Mouse (Mus musculus) layer of hippocampus, adult 2 months (tissue): ENCODE results near the gene Cux2. TPM values are rescaled to one million over a fixed set of nuclear protein-coding genes. Genes with fewer than 3 reads are reported as not detected.
A peak's percentile ranks its signal among the peaks of the same experiment; 100 is the strongest.

Experiments used
- DNase-seq, 2 experiments: peaks; one replicate each; pipeline ENCODE4 v3.0.0; 2022; ENCODE audit warnings: low spot score in 2 of 2
- H3K27ac ChIP-seq: fragments of 200-600 bp; 2 replicates; pipeline ENCODE4 v1.8.1; 2022
- H3K4me3 ChIP-seq: fragments of 200-600 bp; 2 replicates; pipeline ENCODE4 v1.8.1; 2022; ENCODE audit warnings: mild to moderate bottlenecking
- CTCF ChIP-seq: fragments of 200-600 bp; conservative IDR thresholded peaks from 2 replicates; pipeline ENCODE4 v1.8.1; 2022; ENCODE audit warnings: antibody characterized with exemption, mild to moderate bottlenecking, moderate library complexity
- total RNA-seq, 2 experiments: library from RNA; stranded (reverse); gene quantifications; 2 replicates each; pipeline ENCODE4 v1.2.3; 2021

Cux2 gene
- total RNA-seq, 2 experiments from 2014 or later, result 30.0 to 30.9 TPM

- no peak overlapping the region for H3K27ac ChIP-seq
- no peak overlapping the region for H3K4me3 ChIP-seq
- no peak for DNase-seq
- no peak for TF ChIP-seq CTCF
These were observed 144.2 kb downstream of the Cux2 start for GRCm38 (mm10) chr5:121905671-121906070.

- no peak overlapping the region for H3K27ac ChIP-seq
- no peak for TF ChIP-seq CTCF
- no peak overlapping the region for H3K4me3 ChIP-seq
- DNase-seq, result no peak
These were observed 145.1 kb downstream of the Cux2 start for GRCm38 (mm10) chr5:121904799-121905198.

- TF ChIP-seq CTCF, result no peak
- no peak for DNase-seq
- H3K27ac ChIP-seq, result no peak overlapping the region
- H3K4me3 ChIP-seq, result no peak overlapping the region
These were observed 146.8 kb downstream of the Cux2 start for GRCm38 (mm10) chr5:121902809-121903745.

GRCm38 (mm10) chr5:121895117-121895756 lies 154.7 kb downstream of the Cux2 start:
- DNase-seq, result no peak
- Histone ChIP-seq H3K4me3 (0 out of 2 replicates have a peak overlapping the region, but pooled peaks have one; percentile 18), H3K27ac (no peak overlapping the region)
- TF ChIP-seq CTCF, result no peak

GRCm38 (mm10) chr5:121894647-121895046 lies 155.3 kb downstream of the Cux2 start:
- DNase-seq, result no peak
- no peak overlapping the region for H3K4me3 ChIP-seq
- no peak overlapping the region for H3K27ac ChIP-seq
- TF ChIP-seq CTCF, result no peak

GRCm38 (mm10) chr5:121893581-121893980 lies 156.3 kb downstream of the Cux2 start:
- peak in 1 of 2 experiments; percentile 33 for DNase-seq
- peak; percentile 78 for TF ChIP-seq CTCF
- no peak overlapping the region for H3K4me3 ChIP-seq
- H3K27ac ChIP-seq, result no peak overlapping the region

GRCm38 (mm10) chr5:121892281-121892680 lies 157.6 kb downstream of the Cux2 start:
- TF ChIP-seq CTCF, result no peak
- H3K27ac ChIP-seq, result no peak overlapping the region
- H3K4me3 ChIP-seq, result no peak overlapping the region
- DNase-seq, result peak; percentile 61 to 63

GRCm38 (mm10) chr5:121890925-121891324 lies 159.0 kb downstream of the Cux2 start:
- no peak overlapping the region for H3K27ac ChIP-seq
- H3K4me3 ChIP-seq, result no peak overlapping the region
- no peak for DNase-seq
- no peak for TF ChIP-seq CTCF

- DNase-seq, result no peak
- no peak overlapping the region for H3K27ac ChIP-seq
- no peak overlapping the region for H3K4me3 ChIP-seq
- TF ChIP-seq CTCF, result no peak
These were observed 160.0 kb downstream of the Cux2 start for GRCm38 (mm10) chr5:121889819-121890362.

- no peak for DNase-seq
- no peak for TF ChIP-seq CTCF
- Histone ChIP-seq H3K4me3 (no peak overlapping the region), H3K27ac (no peak overlapping the region)
These were observed 160.5 kb downstream of the Cux2 start for GRCm38 (mm10) chr5:121889375-121889774.

GRCm38 (mm10) chr5:121883356-121883755 lies 166.5 kb downstream of the Cux2 start:
- H3K27ac ChIP-seq, result no peak overlapping the region
- no peak overlapping the region for H3K4me3 ChIP-seq
- DNase-seq, result no peak
- TF ChIP-seq CTCF, result no peak

- TF ChIP-seq CTCF, result peak; percentile 81
- Histone ChIP-seq H3K27ac (no peak overlapping the region), H3K4me3 (no peak overlapping the region)
- DNase-seq, result peak in 1 of 2 experiments; percentile 40
These were observed 170.7 kb downstream of the Cux2 start for GRCm38 (mm10) chr5:121879211-121879610.

- Histone ChIP-seq H3K27ac (no peak overlapping the region), H3K4me3 (no peak overlapping the region)
- no peak for DNase-seq
- TF ChIP-seq CTCF, result no peak
These were observed 171.2 kb downstream of the Cux2 start for GRCm38 (mm10) chr5:121878703-121879102.

- no peak for TF ChIP-seq CTCF
- Histone ChIP-seq H3K4me3 (no peak overlapping the region), H3K27ac (no peak overlapping the region)
- no peak for DNase-seq
These were observed 173.0 kb downstream of the Cux2 start for GRCm38 (mm10) chr5:121876901-121877300.
